Mouse (Mus musculus): ENCODE measurements around the gene Cdh6.

DNA sequence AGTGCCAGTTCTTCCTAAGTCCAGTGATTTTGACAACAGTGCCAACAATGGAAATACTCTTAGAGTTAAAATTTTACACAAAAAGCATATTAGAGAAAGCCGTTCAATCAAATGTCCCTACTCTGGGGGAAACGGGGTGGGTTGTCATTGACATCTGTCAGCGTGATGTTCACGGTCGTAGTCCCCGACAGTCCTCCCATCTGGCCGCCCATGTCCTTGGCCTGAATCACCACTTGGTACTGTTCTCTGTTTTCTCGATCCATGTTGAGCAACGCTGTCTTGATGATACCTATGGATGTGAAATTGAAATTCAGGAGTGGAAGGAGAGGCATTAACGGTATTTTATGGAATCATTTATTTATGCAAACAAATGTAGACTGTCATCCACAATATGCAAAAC is 116.2 kb downstream of the Cdh6 start:
- TF ChIP-seq POLR2A (IDR thresholded peaks at IDR 0.05; ENCODE audit: control insufficient read depth, extremely low read depth, insufficient read depth, low read length, poor library complexity) (no peak), CTCF (IDR thresholded peaks at IDR 0.05; ENCODE audit: borderline replicate concordance, control insufficient read depth, extremely low read depth, insufficient read depth, low read length, poor library complexity) (no peak)
